Mouse (Mus musculus) G1E (cell line): ENCODE measurements at regions not wholly inside any gene's neighbourhood (a gene's known extent, or its start where the extent isn't known, plus 50 kb on each side); places are given as distances from the start of the nearest gene placed in this dataset.

Experiments
- CTCF ChIP-seq: IDR thresholded peaks from 2 replicates; pipeline ENCODE4 v1.5.1; 2012; ENCODE audit warnings: low read depth, low read length, inconsistent platforms, mixed read lengths
- GATA1 ChIP-seq: IDR thresholded peaks from 2 replicates; pipeline ENCODE4 v1.6.1; 2012; ENCODE audit warnings: borderline replicate concordance, low read length, inconsistent platforms, mixed read lengths
- POLR2AphosphoS5 ChIP-seq: IDR thresholded peaks from 2 replicates; pipeline ENCODE4 v1.6.1; 2012; ENCODE audit warnings: low read depth, low read length, inconsistent platforms; ENCODE audit not compliant: insufficient replicate concordance
- TAL1 ChIP-seq: conservative IDR thresholded peaks from 2 replicates; pipeline ENCODE4 v1.6.1; 2012; ENCODE audit warnings: low read depth, low read length, inconsistent platforms, mixed read lengths

DNA sequence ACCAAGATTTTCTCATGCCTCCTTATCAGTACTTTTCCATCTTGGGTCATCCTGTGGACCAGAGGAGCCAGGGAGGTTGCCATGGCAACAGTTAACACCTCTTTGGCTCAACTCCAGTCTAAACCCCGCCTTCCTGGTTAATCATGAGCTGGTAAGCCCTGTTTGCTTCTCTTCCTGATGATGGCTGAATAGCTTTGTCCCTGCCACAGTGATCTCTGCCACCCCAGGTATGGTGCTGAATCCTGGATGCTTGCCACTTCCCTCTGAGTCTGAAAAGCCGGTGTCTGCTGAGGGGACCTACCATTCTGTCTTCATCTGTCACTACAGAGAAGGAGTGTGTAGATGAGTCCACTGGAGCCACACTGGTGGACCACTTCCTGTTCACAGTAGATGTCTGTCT, 223.8 kb upstream of the Chd6 start:
- TF ChIP-seq CTCF (no peak), POLR2AphosphoS5 (no peak), GATA1 (no peak), TAL1 (no peak)
